Mouse (Mus musculus) adrenal gland (tissue): ENCODE data around the gene Tnc.

Source experiments
- intact Hi-C: fragments of 180-260 bp; cut with DNase I; formaldehyde crosslinking; loops from one replicate; pipeline ENCODE4 v1.15.1; 2025
- long read RNA-seq, 2 experiments: library from polyadenylated mRNA; unstranded; transcript quantifications; one replicate each; pipeline ENCODE4 v2.0.0; 2020; ENCODE audit warnings: borderline replicate concordance in 1 of 2; ENCODE audit not compliant: insufficient replicate concordance in 1 of 2

Gene Tnc
- long read RNA-seq, experiment 1, partial matches to known transcripts, result 2 of 4 reads
- long read RNA-seq, experiment 1, other reads (novel, unspliced or antisense), result 2 of 4 reads
- long read RNA-seq, experiment 2, partial matches to known transcripts, result 1 of 2 reads
- long read RNA-seq, experiment 2, other reads (novel, unspliced or antisense), result 1 of 2 reads

- intact Hi-C loops, result no loop called here
Measured at GRCm38 (mm10) chr4:64046831-64047493, at the start of gene Tnc. Gene Tnc, minus strand, starts transcription at chr4:64047015.

DNA sequence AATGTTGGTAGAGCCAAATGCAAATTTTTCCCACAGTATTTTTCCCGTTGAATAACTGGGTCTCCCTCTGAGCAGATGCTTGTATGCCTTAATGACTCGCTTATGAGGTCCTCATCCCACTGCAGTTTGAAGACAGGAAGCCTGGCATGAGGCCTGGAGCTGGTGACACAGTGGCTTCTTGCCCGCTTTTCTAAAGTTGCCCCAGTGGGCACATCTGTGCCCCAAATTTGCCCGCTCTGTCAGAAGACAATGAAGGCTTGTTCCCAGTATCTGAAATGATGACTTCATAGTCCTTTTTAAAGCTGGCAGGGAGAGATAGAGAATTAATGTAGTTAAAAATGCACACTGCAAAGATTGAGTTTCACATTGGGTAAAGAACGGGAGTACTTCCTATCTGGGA, 47.4 kb upstream of the Tnc start:
- intact Hi-C loops, result no loop called here

DNA sequence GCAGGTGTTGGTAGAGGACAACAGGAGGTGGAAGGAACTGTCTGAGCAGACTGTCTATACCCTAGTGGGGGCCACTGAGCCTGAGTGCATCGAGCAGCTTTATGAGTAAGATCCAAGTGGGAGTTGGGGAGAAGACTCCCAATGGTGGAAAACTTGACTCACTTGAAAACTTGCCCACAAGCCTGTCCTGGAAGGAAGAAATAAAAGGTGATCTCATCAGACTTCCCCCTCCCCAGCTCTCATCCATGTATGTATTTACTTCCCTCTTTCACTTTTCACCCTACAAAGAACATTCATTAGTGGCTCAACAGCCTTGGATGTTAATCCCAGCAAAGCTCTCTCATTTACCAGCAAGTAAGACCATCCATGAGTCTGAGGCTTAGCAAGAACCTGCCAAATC, 46.0 kb upstream of the Tnc start:
- intact Hi-C loops, result no loop called here

GRCm38 (mm10) chr4:64089378-64089777, 42.6 kb upstream of the Tnc start:
- intact Hi-C loops, result no loop called here

DNA sequence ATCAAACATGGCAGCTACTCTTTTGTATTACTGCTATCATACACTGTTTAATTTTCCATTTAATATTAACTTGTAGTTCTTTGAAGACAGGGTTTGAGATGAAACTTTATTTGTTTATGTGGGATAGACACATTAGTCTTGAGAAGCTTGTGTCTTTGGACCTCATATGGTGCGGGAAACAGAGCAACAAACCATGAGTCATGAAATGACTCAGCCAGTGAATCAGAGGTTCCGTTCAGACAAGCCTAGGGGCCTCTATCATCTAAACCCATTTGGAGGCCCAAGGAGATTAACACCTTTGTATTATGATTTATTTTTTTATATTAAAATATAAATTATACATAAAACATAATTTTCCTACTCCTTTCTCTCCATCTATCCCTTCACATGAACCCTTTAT, 40.9 kb upstream of the Tnc start:
- intact Hi-C loops, result no loop called here

GRCm38 (mm10) chr4:64085993-64086567, 39.3 kb upstream of the Tnc start:
- intact Hi-C loops, result no loop called here

GRCm38 (mm10) chr4:64083858-64084257, 37.0 kb upstream of the Tnc start:
- intact Hi-C loops, result no loop called here

DNA sequence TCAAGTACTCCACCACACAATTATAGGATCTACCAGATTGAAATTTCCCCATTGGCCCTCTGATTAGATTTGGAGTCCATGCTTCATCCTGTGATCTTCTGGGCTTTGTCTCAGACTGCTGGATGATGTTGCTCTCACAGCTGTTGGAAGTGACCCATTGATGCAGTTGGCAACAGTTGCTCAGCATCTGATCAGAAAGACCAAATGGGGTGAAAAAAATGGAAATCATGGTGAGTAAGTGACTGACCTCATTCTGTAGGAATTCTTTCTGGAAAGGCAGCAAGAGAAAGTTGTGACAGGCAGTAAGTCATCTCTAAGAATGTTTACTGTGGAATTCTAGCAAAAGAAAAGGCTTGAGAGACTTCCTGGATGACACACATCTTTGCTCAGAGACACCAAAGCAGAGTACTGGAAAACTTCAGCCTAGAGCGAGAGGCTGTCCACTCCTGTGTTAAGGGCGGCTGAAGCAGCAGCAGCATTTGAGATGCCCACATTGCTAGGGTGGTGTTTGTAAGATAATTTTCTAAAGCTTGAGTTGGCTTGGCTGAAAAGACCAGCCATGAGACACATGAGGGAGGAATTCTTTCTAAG, 31.3 kb upstream of the Tnc start:
- intact Hi-C loops, result no loop called here

GRCm38 (mm10) chr4:64076349-64077025, 29.7 kb upstream of the Tnc start:
- intact Hi-C loops, result no loop called here

DNA sequence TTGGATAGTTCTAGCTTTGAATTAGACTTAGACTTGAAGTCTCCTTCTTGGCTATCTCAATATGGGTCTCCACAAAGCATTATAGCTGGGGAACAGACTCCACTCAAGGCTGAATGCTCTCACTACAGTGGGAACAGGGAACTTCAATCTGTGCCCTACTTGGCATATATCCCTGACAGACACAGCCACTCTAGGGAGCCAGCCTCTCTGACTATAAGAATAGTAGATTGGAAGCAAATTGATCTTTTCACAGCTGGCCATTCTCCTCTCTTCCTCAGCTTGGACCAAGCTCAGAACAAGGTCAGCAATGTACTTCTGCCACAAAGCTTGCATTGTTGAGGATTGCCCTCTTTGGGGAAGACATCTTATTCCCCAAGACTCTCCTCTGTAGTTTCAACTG, 27.9 kb upstream of the Tnc start:
- intact Hi-C loops, result no loop called here

GRCm38 (mm10) chr4:64067394-64067793, 20.6 kb upstream of the Tnc start:
- intact Hi-C loops, result no loop called here

DNA sequence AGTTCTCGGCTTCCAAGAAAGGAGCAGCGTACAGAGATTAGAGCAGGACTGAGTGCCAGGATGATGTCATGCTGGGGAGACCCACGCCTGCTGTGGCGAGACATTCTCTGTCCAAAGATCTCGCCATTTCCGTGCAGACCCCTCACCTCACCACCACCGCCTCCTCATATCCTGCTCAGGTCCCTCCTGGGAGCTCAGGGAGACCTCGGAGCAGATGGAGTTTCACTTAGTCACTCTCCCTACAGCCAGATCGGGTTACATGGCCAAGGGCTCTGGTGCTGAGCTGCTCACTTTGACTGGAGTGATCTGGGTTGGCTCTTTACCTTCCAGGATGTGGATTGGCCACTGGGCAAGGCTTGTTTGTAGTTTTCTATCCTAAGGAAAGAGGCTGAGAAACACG, 18.5 kb upstream of the Tnc start:
- intact Hi-C loops, result no loop called here

DNA sequence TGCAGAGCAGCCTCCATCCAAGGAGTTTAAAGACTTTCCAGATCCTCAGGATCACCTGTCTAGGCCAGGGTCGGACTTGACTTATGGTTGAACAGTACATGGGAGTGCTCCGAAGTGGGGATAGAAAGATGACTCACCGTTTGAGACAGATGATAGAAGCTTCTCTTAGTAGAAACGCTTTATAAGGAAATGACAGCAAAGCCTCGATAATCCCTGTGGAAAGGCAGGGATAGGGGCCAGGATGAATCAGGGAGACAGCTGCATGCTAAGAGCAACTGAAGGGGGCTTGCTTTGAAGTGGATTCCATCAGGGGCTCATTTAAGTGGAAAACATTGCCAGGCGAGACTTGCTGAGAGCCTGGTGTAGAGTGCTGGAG, 12.0 kb upstream of the Tnc start:
- intact Hi-C loops, result no loop called here

DNA sequence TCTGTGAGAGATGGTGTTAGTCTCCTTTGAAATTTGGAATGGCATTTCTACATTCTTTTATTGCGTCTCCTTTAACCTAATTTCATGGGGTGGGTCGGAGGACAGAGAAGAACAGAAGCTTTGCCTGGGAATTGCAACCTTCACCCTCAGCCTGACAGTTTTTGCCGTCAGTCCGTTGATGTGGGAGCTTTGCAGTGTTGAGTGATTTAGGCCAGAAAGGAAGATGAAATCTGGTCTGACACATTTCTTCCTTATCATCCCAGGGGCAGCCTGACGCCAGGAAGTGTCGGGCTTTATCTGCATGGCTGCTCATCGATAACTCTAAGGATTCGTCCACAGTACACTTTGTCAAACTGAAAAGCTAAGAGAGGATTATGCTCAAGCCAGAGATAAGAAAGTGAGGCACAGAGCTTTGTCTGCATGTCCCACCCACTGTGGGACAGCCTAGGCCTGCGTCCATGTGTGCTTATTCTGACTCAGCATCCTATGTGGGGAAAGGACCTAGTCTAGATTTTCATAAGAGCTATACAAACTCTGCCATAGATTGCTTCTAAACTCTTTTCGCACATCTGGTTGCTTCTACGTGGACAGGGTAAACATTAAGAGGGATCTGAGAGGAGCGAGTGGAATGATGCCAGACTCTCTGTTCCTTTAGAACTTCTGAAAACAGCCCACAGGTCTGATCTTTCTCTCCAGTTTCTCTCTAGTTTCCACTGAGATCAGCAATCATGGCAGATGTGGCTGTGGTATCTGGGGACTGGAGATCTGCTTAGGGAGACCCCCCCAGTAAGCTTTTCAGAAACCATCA, 11.4 kb upstream of the Tnc start:
- intact Hi-C loops, result no loop called here

- intact Hi-C loops, result no loop called here
Measured at GRCm38 (mm10) chr4:64048177-64048576, 1.4 kb upstream of the Tnc start.

- intact Hi-C loops, result no loop called here
Measured at GRCm38 (mm10) chr4:64043893-64044292, 2.9 kb downstream of the Tnc start.

GRCm38 (mm10) chr4:64043371-64043770, 3.4 kb downstream of the Tnc start:
- intact Hi-C loops, result no loop called here

GRCm38 (mm10) chr4:64039091-64039490, 7.7 kb downstream of the Tnc start:
- intact Hi-C loops, result no loop called here

DNA sequence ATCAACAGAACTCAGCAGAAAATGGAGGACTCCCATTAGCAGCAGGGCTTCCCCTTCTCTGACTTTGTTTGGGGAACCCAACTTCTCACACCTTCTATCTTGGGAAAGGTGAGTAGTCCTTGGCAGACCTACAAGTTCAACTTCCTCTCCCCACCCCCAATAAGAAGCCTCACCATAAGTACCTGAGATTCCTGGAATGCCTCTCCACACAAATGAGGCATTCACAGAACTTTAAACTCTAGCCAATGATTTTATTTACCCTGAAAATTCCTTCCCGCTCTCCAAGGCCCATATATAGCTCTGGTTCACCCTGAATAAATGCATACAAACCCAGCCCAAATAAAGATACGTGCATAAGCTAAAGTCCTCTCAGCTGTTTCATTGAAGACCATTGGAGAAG, 9.3 kb downstream of the Tnc start:
- intact Hi-C loops, result no loop called here

DNA sequence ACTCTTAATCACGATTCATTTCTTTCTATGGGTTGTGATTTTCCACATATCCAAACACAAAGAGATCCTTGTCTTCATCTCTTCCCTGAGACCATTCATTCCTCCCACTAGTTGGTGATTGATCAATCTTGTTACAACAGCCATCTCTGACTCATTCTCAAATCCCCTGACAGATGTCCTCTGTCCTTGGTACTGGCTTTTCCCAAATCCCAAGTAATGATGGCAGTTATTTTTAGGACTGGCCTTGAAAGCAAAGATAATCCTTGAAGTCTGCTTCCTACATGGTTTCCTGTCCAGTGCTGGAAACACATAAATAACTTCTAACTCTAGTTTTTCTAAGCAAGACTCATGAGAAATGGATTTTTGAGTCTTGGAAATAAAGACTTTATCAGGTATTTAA, 12.1 kb downstream of the Tnc start:
- intact Hi-C loops, result no loop called here

DNA sequence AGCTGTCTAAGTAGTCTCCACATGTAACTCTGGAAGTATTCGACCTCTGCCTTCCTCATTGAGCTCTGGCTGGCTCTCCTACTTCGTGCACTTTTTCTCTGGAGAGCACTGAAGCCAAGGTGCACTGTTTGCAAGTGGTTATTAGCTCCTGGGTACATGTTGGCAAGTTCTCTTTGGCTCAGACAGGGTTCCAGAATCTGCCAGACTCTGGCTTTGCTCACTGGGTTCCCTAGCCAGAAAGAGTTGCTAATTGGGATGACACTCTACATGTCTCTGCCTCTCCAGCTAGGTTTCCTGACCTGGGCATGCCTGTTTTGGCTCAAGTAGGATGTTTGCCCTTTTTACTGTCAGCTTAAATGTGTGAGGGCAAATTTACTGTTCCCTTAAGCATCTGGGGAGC, 13.6 kb downstream of the Tnc start:
- intact Hi-C loops, result no loop called here
